Mouse (Mus musculus) brain, adult 2 months (tissue): Measurements from ENCODE around the gene Prom1.

Experiments used
- DNase-seq: peaks from one replicate; pipeline ENCODE4 v3.0.0; 2011; ENCODE audit warnings: low read depth, low spot score

Prom1 gene

GRCm38 (mm10) chr5:44080276-44081054 lies 21.4 kb downstream of the Prom1 start:
- DNase-seq = peak; percentile 63

- no peak for DNase-seq
These were observed 26.4 kb downstream of the Prom1 start for GRCm38 (mm10) chr5:44075432-44075831.

DNA sequence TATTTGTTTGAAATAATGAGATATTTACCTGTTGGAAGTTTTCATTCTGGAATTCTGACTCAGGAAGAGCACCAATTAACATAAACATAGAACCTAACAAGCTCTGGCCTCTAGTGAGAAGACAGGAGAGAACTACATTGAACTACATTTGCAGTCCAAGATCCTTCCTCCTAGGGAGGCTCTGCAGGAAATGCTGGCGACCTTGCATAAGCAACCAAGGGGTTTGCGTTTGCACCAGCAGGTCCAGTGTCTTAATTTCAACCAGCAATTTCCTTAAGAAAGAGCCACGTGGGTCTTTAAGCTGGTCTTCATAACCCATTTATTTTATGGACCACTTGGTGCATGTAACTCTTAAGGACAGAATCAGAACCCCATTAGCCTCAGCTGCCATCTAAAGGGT lies 28.2 kb downstream of the Prom1 start:
- DNase-seq = no peak

GRCm38 (mm10) chr5:44070529-44071133 lies 31.2 kb downstream of the Prom1 start:
- DNase-seq = no peak

DNA sequence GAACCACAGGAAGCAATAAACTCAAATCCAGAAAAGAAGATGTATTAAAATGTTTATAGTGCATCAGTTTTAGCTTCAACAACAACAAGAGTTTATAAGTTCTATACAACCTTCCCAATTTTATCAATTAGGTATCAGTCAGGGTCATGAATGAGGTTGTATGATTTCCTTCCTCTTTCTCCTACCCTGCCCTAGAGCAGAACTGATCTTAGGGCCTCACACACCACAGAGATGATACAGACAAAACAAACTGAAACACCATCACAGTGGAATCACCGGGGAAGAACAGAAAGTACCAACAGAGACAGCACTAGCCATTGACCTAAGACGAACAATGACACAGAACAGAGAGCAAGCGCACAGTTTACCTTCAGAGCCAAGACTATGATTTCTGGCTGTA lies 43.6 kb downstream of the Prom1 start:
- DNase-seq = no peak

- no peak for DNase-seq
These were observed 51.6 kb downstream of the Prom1 start for GRCm38 (mm10) chr5:44050213-44050612.

- no peak for DNase-seq
These were observed 52.3 kb downstream of the Prom1 start for GRCm38 (mm10) chr5:44049395-44049976.

GRCm38 (mm10) chr5:44048568-44049363 lies 53.1 kb downstream of the Prom1 start:
- peak; percentile 72 for DNase-seq

GRCm38 (mm10) chr5:44041725-44042124 lies 60.1 kb downstream of the Prom1 start:
- DNase-seq = no peak

GRCm38 (mm10) chr5:44041056-44041455 lies 60.8 kb downstream of the Prom1 start:
- DNase-seq = no peak

GRCm38 (mm10) chr5:43998295-43998989 lies 103.4 kb downstream of the Prom1 start:
- no peak for DNase-seq

DNA sequence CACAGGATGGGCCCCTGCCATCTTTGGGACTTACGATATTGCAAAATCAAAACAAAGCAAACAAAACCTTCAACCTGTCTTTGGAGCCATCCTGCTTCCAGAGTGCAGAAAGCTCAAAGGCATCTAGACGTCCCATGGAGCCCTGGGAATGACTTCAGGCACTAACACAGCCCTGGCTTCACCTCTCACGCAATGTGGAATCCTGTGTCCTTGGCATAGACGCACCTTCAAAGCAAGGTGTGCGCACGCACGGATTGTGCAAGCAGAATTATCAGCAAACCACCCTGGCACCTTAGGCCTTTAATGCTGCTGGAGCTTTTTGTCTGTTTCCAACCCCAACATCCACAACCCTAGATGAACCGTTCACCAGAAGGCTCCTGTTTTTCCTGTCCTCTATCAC lies 104.2 kb downstream of the Prom1 start:
- DNase-seq = no peak

DNA sequence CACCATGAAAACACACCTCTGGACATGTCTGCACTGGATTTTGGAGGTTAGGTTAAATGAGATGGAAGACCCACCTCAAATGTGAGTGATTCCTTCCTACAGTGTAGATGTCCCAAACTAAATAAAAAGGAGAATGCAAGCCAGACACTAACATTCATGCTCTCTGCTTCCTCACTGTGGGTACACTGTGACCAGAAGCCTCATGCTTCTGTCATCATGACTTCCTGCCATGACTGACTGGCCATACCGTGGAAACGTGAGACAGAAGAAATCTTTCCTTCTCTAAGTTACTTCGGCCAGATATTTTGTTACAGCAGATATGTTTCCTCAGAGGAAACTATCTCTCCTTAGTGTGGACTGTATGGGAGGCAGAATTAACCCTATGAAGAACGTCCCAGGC lies 105.7 kb downstream of the Prom1 start:
- DNase-seq = no peak

GRCm38 (mm10) chr5:43994981-43995380 lies 106.9 kb downstream of the Prom1 start:
- no peak for DNase-seq

DNA sequence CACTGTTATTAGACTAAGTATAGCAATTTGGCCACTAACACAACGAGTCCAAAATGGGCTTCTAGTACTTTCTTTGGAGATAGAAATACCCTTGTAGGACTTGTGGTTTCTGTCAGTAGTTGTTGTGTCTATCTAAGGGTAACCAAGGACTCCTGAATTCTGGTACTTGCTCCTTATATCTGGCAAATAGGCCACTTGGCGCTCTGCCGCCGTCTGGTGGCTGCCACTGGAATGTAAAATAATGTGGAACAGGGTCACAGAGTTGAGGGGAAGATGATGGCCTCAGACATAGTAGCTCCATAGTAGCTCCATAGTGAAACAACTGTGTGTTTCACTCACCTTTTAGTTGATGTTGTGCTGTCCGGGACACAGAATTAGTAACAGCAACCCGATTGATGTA lies 111.5 kb downstream of the Prom1 start:
- DNase-seq = peak; percentile 41

GRCm38 (mm10) chr5:43989017-43989416 lies 112.8 kb downstream of the Prom1 start:
- DNase-seq = no peak

DNA sequence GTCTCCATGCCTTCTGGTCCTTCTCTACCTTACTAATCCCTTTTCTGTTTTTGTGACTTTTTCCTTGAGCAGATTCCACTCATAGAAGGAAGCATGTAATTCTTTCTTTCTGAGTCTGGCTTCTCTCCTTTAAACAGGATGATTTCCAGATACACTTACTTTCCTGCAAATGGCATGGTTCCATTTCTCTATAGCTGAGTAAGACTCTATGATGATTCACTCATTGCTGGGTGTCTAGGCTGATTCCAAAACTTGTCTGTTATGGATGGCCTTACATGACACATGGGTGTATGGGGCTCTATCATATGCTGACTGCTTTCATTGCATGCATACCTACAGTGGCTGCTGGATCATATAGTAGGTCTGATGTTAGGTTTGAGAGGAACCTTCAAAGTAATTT lies 115.6 kb downstream of the Prom1 start:
- peak; percentile 41 for DNase-seq

DNA sequence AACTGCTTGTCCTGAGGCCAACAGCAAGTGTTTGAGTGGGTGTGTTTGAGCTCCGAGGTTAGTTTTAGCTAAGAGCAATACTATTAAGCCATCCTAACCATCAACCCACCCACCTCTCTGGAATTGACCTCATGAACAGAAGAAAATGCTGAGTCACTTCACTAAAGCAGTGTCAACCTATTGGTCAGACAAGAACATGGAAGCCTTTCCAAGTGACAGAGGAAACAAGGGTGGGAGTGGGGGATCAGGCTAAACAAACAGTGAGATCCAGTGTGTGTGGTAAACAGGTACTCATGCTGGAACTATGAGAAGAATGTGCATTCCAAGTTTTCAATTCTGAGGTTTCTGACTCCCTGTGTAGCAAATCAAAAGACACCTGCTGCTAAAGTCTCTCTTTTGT lies 118.9 kb downstream of the Prom1 start:
- DNase-seq = peak; percentile 6

GRCm38 (mm10) chr5:43981620-43982019 lies 120.2 kb downstream of the Prom1 start, which contains the start of gene Fgfbp1:
TSS of gene Fgfbp1 (minus strand) at chr5:43981779.
- no peak for DNase-seq

DNA sequence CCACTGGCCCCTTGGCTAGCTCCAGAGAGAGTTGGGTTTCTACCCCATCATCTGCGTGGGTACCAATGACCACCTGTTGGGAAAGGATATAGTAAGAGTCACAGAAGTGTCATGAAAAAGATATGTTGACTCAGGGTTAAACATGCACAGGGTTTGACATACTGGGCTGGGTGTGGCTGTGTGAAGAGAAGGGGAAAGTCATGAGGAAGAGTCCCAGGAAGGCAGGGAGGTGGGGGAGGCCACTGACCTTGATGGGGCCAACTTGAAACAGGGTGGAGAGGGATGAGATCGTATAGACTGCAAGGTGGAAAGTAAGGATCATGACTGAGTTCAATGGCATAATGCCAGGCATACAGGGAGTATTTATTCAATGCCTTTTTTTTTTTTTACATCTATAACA lies 121.4 kb downstream of the Prom1 start:
- no peak for DNase-seq

DNA sequence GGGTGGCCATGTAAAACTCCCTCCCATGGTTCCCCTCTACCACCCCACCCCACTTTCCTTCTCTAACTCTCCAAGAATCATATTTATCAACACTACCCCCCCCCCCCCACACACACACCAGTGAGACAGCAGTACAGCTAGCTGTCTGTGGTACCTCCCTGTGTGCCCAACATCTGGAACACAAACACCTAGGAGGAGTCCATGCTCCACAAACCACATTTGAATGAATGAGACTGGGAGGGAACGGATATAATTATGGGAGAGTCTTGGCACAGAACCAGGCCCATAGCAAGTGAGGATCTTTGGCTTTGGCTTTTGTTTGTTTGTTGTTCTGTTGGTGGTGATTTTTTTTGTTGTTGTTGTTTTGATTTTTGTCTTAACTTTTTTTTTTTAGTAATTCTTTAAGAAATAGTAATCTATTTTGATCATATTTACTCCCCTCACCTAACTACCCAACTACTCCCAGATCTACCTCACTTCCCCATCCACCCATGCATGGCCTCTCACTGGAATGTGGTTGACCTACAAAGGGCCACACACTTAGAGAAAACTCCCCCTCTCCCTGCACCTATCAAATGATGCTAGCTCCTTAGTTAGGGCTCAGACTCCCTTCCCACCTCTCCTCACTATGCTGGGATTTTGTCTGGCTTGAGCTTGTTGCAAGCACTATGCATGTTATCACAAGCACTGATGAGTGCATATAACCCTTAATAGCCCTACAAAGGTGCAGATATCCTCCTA lies 124.8 kb downstream of the Prom1 start:
- DNase-seq = no peak
